Mouse (Mus musculus): ENCODE measurements around the gene Ephb1.

DNA sequence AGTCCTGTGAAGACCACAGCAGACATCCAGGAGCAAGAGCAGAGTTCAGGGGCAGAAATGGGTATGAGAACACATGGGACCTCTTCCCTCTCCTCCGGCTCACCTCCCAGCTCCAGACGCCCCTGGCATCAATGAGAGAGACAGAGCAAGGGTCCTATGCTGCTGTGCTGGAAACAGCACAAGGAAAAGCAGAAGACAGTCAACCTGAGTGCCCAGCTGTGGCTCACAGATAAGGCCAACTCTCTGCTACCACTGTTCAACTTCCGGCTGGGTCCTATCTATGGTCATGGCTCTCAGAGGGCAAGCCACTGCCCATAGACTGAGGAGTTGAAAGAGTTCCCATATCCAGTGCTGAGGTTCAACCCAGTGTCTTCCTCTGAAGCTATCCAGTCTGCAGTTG, 7.7 kb downstream of the Ephb1 start:
- TF ChIP-seq CTCF (IDR thresholded peaks at IDR 0.05; ENCODE audit: low read depth, low read length) (no peak), POLR2A (IDR thresholded peaks at IDR 0.05; ENCODE audit: borderline replicate concordance, low read depth, low read length) (no peak)

Data from bone marrow macrophage, adult 2 months (primary cell).